Mouse (Mus musculus) megakaryocyte, embryonic 14.5 days (primary cell): Measurements from ENCODE around the gene Igfbp2.

Source experiments
- FLI1 ChIP-seq: IDR thresholded peaks from 2 replicates; pipeline ENCODE4 v1.6.1; 2012; ENCODE audit warnings: low read length, inconsistent platforms, mixed read lengths
- GATA1 ChIP-seq: IDR thresholded peaks from 3 replicates; pipeline ENCODE4 v1.6.1; 2012; ENCODE audit warnings: mixed read lengths, low read length, inconsistent platforms, borderline replicate concordance

- TF ChIP-seq FLI1, result no peak
- TF ChIP-seq GATA1, result no peak
Observed at GRCm38 (mm10) chr1:72870615-72871336, 46.5 kb downstream of the Igfbp2 start.
